Mouse (Mus musculus): Measurements from ENCODE around the gene Gars. TPM values are rescaled to one million over a fixed set of nuclear protein-coding genes. Genes with fewer than 3 reads are reported as not detected.

Gars gene
- total and polyA plus RNA-seq, 3 experiments: 130 to 160 (median 147) TPM

DNA sequence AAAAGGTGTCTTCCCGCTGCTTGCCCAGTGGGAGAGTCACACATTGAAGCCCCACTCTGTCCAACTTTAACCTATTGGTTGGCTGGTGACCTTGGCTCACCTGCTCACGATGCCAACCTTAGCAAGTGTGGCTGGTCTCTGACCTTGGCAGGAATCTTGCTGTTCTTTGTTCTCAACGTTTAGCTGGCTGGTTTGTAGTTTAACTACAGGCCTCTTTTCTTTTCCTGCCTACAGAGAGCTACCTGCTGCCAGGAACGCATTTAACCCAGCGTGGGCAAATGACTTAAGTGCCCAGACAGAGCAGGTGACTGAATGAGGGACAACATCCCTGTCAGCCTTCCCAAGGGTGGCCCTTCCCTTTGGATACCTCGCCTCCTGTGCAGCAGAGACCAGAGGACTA lies 40.1 kb upstream of the Gars start:
- H3K9me3 ChIP-seq (replicated peaks): no peaks in the 10 kb centered on the region
- no peak overlapping the region for H3K4me3 ChIP-seq (ENCODE audit: low read depth, low read length)
- DNase-seq (ENCODE audit: low spot score): no peak

DNA sequence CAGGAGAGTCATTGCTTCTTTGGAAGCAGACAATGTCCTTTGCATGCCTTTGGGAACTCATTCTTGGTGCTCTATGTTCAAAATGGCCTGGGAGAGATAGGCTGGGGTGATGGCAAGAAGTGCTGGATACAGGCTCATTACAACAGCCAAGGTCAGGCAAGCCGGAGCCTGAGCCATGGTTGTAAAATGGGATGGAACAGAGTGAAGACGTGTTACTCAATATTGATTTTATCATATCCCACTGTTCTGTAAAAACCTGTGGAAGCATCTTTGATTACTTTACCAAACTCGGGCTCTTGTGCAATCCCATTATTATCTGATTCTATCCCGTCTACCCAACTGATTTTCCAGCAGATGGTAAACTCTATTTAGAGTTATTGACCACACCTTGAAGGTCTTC lies 36.5 kb upstream of the Gars start:
- Histone ChIP-seq H3K4me1 (ENCODE audit: insufficient read depth, low read depth, low read length) (no peaks in the 10 kb centered on the region; the same call in 1 of the 2 replicates), H3K27me3 (ENCODE audit: insufficient read depth, low read length) (peaks cover 31% of the 10 kb centered on the region), H3K4me3 (ENCODE audit: low read depth, low read length) (no peak overlapping the region), H3K9me3 (replicated peaks) (no peaks in the 10 kb centered on the region), H3K36me3 (replicated peaks) (no peaks in the 10 kb centered on the region)
- DNase-seq (ENCODE audit: low spot score) (no peak), ATAC-seq (ENCODE audit: extremely low read depth, insufficient number of reproducible peaks, low FRiP score, poor library complexity, severe bottlenecking) (no peak)
- no peak for TF ChIP-seq GATA1 (IDR thresholded peaks at IDR 0.05; ENCODE audit: borderline replicate concordance, low read length)
- no peak for TF ChIP-seq GATA2 (IDR thresholded peaks at IDR 0.05; ENCODE audit: borderline replicate concordance, low read depth, low read length)
- no peak for TF ChIP-seq TAL1 (conservative IDR thresholded peaks at IDR 0.05; ENCODE audit: low read depth, low read length)
- no peak for TF ChIP-seq CTCF (IDR thresholded peaks at IDR 0.05; ENCODE audit: low read depth, low read length)
- TF ChIP-seq POLR2AphosphoS5 (IDR thresholded peaks at IDR 0.05; ENCODE audit: insufficient replicate concordance, low read depth, low read length): no peak

More for the DNA sequence above, 40.1 kb upstream of the Gars start:
- peaks cover 23% of the 10 kb centered on the region; the same call in 1 of the 2 replicates for H3K27me3 ChIP-seq (ENCODE audit: insufficient read depth, low read length)
- no peak for ATAC-seq (ENCODE audit: extremely low read depth, insufficient number of reproducible peaks, low FRiP score, poor library complexity, severe bottlenecking)
- H3K4me1 ChIP-seq (ENCODE audit: insufficient read depth, low read depth, low read length): peaks cover 6% of the 10 kb centered on the region
- TF ChIP-seq GATA1 (IDR thresholded peaks at IDR 0.05; ENCODE audit: borderline replicate concordance, low read length) (no peak), POLR2AphosphoS5 (IDR thresholded peaks at IDR 0.05; ENCODE audit: insufficient replicate concordance, low read depth, low read length) (no peak), GATA2 (IDR thresholded peaks at IDR 0.05; ENCODE audit: borderline replicate concordance, low read depth, low read length) (no peak), TAL1 (conservative IDR thresholded peaks at IDR 0.05; ENCODE audit: low read depth, low read length) (no peak), CTCF (IDR thresholded peaks at IDR 0.05; ENCODE audit: low read depth, low read length) (no peak)
- H3K36me3 ChIP-seq (replicated peaks): no peaks in the 10 kb centered on the region

DNA sequence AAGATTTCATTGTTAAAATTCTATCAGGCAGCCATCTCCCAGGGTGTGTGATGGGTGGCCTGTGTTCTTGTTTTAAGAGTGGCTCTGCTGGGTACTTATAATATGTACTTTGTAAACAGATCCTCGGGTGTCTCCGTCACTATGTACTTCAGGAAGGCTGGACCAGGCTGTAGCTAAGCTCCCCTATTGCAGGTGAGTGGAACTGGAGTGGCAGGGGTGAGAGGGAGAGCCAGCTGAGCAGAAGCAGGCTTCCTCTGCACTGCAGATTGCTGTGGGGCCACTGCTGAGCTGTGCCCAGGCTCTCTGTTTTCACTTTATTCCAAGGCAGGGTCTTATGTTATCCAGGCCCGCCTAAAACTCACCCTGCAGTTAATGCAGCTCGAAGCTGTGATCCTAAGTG lies 35.4 kb upstream of the Gars start:
- H3K4me1 ChIP-seq (ENCODE audit: insufficient read depth, low read depth, low read length): no peaks in the 10 kb centered on the region; the same call in 1 of the 2 replicates
- DNase-seq (ENCODE audit: low spot score): no peak
- peaks cover 35% of the 10 kb centered on the region for H3K27me3 ChIP-seq (ENCODE audit: insufficient read depth, low read length)
- no peaks in the 10 kb centered on the region for H3K9me3 ChIP-seq (replicated peaks)
- no peak for TF ChIP-seq GATA1 (IDR thresholded peaks at IDR 0.05; ENCODE audit: borderline replicate concordance, low read length)
- no peak for TF ChIP-seq TAL1 (conservative IDR thresholded peaks at IDR 0.05; ENCODE audit: low read depth, low read length)
- TF ChIP-seq GATA2 (IDR thresholded peaks at IDR 0.05; ENCODE audit: borderline replicate concordance, low read depth, low read length): no peak
- H3K36me3 ChIP-seq (replicated peaks): no peaks in the 10 kb centered on the region
- no peak for ATAC-seq (ENCODE audit: extremely low read depth, insufficient number of reproducible peaks, low FRiP score, poor library complexity, severe bottlenecking)
- no peak overlapping the region for H3K4me3 ChIP-seq (ENCODE audit: low read depth, low read length)

DNA sequence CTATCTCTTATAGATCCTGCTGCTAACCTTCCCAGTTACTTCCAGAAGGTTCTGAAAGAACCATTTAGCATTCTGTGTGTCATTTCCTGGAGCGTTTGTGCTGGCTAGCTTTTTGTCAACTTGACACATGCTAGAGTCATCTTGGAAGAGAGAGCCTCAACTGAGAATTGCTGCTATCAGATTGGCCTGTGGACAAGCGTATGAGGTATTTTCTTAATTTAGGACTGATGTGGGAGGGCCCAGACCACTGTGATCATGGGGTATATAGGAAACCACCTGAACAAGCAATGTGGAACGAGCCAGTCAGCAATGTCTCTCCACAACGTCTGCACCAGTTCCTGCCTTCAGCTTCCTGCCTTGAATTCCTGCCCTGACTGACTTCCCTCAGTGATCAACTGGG lies 34.2 kb upstream of the Gars start:
- ATAC-seq (ENCODE audit: extremely low read depth, insufficient number of reproducible peaks, low FRiP score, poor library complexity, severe bottlenecking) (no peak), DNase-seq (ENCODE audit: low spot score) (no peak)
- H3K4me3 ChIP-seq (ENCODE audit: low read depth, low read length): no peak overlapping the region

DNA sequence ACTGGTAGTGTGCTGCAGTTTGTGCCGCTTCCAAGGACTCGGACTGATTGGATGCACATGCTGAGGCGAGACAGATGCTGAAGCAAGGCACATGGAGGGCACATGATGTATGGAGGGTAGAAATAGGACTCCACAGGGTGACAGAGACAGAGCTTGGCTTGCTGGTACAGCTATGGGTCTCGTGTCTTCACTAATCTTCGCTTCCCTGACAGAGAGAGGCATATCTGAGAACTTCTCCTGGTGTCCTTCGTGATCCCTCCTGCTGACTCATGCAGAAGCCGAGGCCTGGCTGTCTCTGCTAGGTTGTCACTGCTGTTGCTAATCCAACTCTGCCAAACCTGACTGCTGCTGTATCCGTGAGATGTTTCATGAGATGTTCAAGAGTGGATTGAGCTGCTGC lies 29.4 kb upstream of the Gars start:
- Histone ChIP-seq H3K36me3 (replicated peaks) (no peaks in the 10 kb centered on the region), H3K4me1 (ENCODE audit: insufficient read depth, low read depth, low read length) (no peaks in the 10 kb centered on the region), H3K4me3 (ENCODE audit: low read depth, low read length) (no peak overlapping the region), H3K27me3 (ENCODE audit: insufficient read depth, low read length) (peaks cover 33% of the 10 kb centered on the region), H3K9me3 (replicated peaks) (no peaks in the 10 kb centered on the region)
- DNase-seq (ENCODE audit: low spot score): no peak
- TF ChIP-seq POLR2AphosphoS5 (IDR thresholded peaks at IDR 0.05; ENCODE audit: insufficient replicate concordance, low read depth, low read length) (no peak), GATA2 (IDR thresholded peaks at IDR 0.05; ENCODE audit: borderline replicate concordance, low read depth, low read length) (no peak), CTCF (IDR thresholded peaks at IDR 0.05; ENCODE audit: low read depth, low read length) (no peak), GATA1 (IDR thresholded peaks at IDR 0.05; ENCODE audit: borderline replicate concordance, low read length) (no peak), TAL1 (conservative IDR thresholded peaks at IDR 0.05; ENCODE audit: low read depth, low read length) (no peak)
- no peak for ATAC-seq (ENCODE audit: extremely low read depth, insufficient number of reproducible peaks, low FRiP score, poor library complexity, severe bottlenecking)

More for the DNA sequence above, 34.2 kb upstream of the Gars start:
- H3K36me3 ChIP-seq (replicated peaks): no peaks in the 10 kb centered on the region
- peaks cover 39% of the 10 kb centered on the region for H3K27me3 ChIP-seq (ENCODE audit: insufficient read depth, low read length)
- no peaks in the 10 kb centered on the region; the same call in 1 of the 2 replicates for H3K4me1 ChIP-seq (ENCODE audit: insufficient read depth, low read depth, low read length)
- H3K9me3 ChIP-seq (replicated peaks): no peaks in the 10 kb centered on the region
- TF ChIP-seq GATA2 (IDR thresholded peaks at IDR 0.05; ENCODE audit: borderline replicate concordance, low read depth, low read length) (no peak), TAL1 (conservative IDR thresholded peaks at IDR 0.05; ENCODE audit: low read depth, low read length) (no peak), POLR2AphosphoS5 (IDR thresholded peaks at IDR 0.05; ENCODE audit: insufficient replicate concordance, low read depth, low read length) (no peak), CTCF (IDR thresholded peaks at IDR 0.05; ENCODE audit: low read depth, low read length) (no peak), GATA1 (IDR thresholded peaks at IDR 0.05; ENCODE audit: borderline replicate concordance, low read length) (no peak)

DNA sequence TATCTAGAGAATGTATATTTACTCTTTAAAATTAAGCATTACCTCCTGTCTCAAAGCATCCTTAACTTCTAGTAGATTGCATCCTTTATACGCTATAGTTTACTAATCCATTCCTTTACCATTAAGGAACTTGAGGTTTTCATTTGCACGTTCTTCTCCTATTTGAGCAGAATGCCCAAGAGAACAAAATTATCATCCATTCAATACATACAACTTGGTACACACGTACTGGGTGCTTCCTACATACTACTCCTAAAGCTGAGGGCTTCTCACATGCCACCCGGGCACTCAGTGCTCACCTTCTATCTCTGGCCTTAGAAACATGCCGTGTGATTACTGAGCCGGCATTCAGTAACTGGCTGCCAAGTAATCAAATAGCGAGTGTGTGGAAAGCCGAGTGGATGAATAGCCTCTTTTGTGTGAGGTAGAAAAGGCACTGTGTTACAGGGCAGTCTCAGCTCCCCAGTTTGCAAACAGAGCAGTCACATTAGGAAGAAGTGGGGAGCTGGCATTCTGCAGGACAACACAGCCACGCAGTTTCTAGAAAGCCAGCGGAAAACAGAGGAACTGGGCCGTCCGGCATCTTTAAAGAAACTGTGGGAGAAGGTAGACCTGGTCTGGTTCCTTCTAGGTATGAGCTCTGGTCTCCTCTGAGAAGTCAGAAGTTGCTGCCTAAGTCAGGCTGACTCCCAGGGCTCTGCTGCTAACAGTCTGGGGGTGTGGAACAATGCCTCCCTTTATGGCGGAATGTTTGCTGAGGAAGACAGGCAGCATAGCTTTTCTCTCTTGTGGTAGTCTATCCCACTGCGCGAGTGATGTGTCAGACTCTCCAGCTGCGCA lies 28.2 kb upstream of the Gars start:
- no peaks in the 10 kb centered on the region for H3K4me1 ChIP-seq (ENCODE audit: insufficient read depth, low read depth, low read length)
- ATAC-seq (ENCODE audit: extremely low read depth, insufficient number of reproducible peaks, low FRiP score, poor library complexity, severe bottlenecking) (no peak), DNase-seq (ENCODE audit: low spot score) (no peak)
- TF ChIP-seq POLR2AphosphoS5 (IDR thresholded peaks at IDR 0.05; ENCODE audit: insufficient replicate concordance, low read depth, low read length): no peak
- TF ChIP-seq TAL1 (conservative IDR thresholded peaks at IDR 0.05; ENCODE audit: low read depth, low read length): no peak
- no peak for TF ChIP-seq CTCF (IDR thresholded peaks at IDR 0.05; ENCODE audit: low read depth, low read length)
- no peak for TF ChIP-seq GATA2 (IDR thresholded peaks at IDR 0.05; ENCODE audit: borderline replicate concordance, low read depth, low read length)
- TF ChIP-seq GATA1 (IDR thresholded peaks at IDR 0.05; ENCODE audit: borderline replicate concordance, low read length): no peak
- H3K4me3 ChIP-seq (ENCODE audit: low read depth, low read length): no peak overlapping the region
- no peaks in the 10 kb centered on the region for H3K36me3 ChIP-seq (replicated peaks)
- H3K27me3 ChIP-seq (ENCODE audit: insufficient read depth, low read length): peaks cover 33% of the 10 kb centered on the region
- no peaks in the 10 kb centered on the region for H3K9me3 ChIP-seq (replicated peaks)
